Mouse (Mus musculus) neural tube, embryonic 14.5 days (tissue): ENCODE results near the gene Megf11. TPM values are rescaled to one million over a fixed set of nuclear protein-coding genes. Genes with fewer than 3 reads are reported as not detected.

Experiments
- ATAC-seq: fragments of 200-750 bp; cut with Nextera tagmentation; 2 replicates; pipeline ENCODE4 v1.8.0; 2017; ENCODE audit warnings: low read depth, mild to moderate bottlenecking, moderate TSS enrichment, moderate library complexity
- H3K27ac ChIP-seq: fragments of 300-500 bp; sonication (generic); 2 replicates; pipeline ENCODE4 v1.5.1; 2014; ENCODE audit warnings: low read depth, mild to moderate bottlenecking, control low read depth, low read length, moderate library complexity, mixed read lengths
- H3K27me3 ChIP-seq: fragments of 300-500 bp; sonication (generic); 2 replicates; pipeline ENCODE4 v1.6.1; 2014; ENCODE audit warnings: low read length; ENCODE audit not compliant: control insufficient read depth, insufficient read depth
- H3K36me3 ChIP-seq: fragments of 300-500 bp; sonication (generic); 2 replicates; pipeline ENCODE4 v1.6.1; 2014; ENCODE audit warnings: low read length, mixed read lengths; ENCODE audit not compliant: control insufficient read depth, insufficient read depth
- H3K4me1 ChIP-seq: fragments of 300-500 bp; sonication (generic); 2 replicates; pipeline ENCODE4 v1.6.1; 2014; ENCODE audit warnings: low read length; ENCODE audit not compliant: control insufficient read depth, insufficient read depth
- H3K4me2 ChIP-seq: fragments of 300-500 bp; sonication (generic); 2 replicates; pipeline ENCODE4 v1.6.1; 2014; ENCODE audit warnings: mild to moderate bottlenecking, low read depth, low read length, control low read depth
- H3K4me3 ChIP-seq: fragments of 300-500 bp; sonication (generic); 2 replicates; pipeline ENCODE4 v1.5.1; 2014; ENCODE audit warnings: low read depth, low read length, control low read depth, mixed read lengths
- H3K9ac ChIP-seq: fragments of 300-500 bp; sonication (generic); replicated peaks from 2 replicates; pipeline ENCODE4 v1.6.1; 2014; ENCODE audit warnings: low read depth, mild to moderate bottlenecking, control low read depth, low read length, mixed read lengths
- H3K9me3 ChIP-seq: fragments of 300-500 bp; sonication (generic); 2 replicates; pipeline ENCODE4 v1.6.1; 2016; ENCODE audit warnings: low read length; ENCODE audit not compliant: control insufficient read depth
- WGBS: fragments of 180-500 bp; shearing (Covaris S2); extraction: QIAGEN DNeasy Blood & Tissue Kit; methylation state at CpG from one replicate; pipeline ENCODE4 v1.1.7; 2014; 5-methylcytosine and 5-hydroxymethylcytosine counted together
- polyA plus RNA-seq: library from polyadenylated mRNA; unstranded; fragments of >200 nt; fragmentation: Nextera tagmentation; extraction: Ambion mirVana; gene quantifications from 2 replicates; pipeline ENCODE4 v1.2.1, GENCODE M21; 2014

Megf11 gene
- polyA plus RNA-seq, 1 experiment from 2014 or later: 17.7 TPM

DNA sequence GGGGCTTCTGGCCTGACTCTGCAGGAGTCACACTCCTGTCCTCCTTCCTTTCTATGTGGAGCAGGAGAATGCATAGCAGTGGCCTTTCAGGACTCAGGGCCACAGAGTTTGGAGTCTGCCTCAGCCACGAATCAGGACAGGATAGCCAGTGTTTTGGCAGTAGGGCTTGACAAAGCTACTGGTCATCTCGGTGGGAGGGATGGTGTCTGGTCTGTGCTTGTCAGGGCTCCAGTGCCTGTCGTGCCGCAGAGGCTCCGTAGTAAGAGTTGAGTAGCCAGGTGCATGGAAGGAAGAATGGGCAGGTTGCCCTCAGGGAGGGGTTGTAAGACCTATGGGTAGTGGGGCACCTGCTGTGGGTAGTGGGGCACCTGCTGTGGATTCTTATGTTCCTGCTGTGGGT, 96.7 kb downstream of the Megf11 start:
- Histone ChIP-seq H3K36me3 (no peaks in the 10 kb centered on the region), H3K4me2 (no peak overlapping the region), H3K4me1 (no peaks in the 10 kb centered on the region), H3K4me3 (no peak overlapping the region), H3K9ac (no peak overlapping the region), H3K9me3 (no peaks in the 10 kb centered on the region), H3K27me3 (no peaks in the 10 kb centered on the region), H3K27ac (no peak overlapping the region)
- 83% methylated on average over 5 of the region's 5 CpGs for WGBS
- ATAC-seq: no peak

DNA sequence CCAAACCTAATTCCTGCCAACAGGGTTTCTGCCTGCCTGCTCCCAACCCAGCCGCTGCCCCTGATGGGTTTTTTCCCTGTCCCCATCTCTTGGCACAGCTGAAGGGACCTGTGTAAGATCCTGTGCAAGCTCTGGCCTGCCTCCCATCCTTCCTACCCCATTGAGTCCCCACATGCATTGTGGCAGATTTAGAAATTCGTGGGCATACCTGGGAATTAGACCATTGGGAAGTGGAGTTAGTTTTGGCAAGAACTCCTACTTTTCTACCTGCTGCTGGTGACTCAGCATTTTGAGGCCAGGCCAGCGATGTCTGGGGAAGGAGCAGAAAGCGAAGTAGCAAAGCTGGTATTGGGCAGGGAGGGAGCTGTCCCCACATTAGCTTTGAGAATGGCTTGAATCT, 102.0 kb downstream of the Megf11 start:
- H3K4me1 ChIP-seq: no peaks in the 10 kb centered on the region
- 61% methylated on average over 4 of the region's 4 CpGs for WGBS
- H3K27ac ChIP-seq: no peak overlapping the region
- no peaks in the 10 kb centered on the region for H3K27me3 ChIP-seq
- H3K9me3 ChIP-seq: no peaks in the 10 kb centered on the region
- no peaks in the 10 kb centered on the region for H3K36me3 ChIP-seq
- no peak overlapping the region for H3K4me3 ChIP-seq
- no peak for ATAC-seq
- H3K4me2 ChIP-seq: no peak overlapping the region
- H3K9ac ChIP-seq: no peak overlapping the region

DNA sequence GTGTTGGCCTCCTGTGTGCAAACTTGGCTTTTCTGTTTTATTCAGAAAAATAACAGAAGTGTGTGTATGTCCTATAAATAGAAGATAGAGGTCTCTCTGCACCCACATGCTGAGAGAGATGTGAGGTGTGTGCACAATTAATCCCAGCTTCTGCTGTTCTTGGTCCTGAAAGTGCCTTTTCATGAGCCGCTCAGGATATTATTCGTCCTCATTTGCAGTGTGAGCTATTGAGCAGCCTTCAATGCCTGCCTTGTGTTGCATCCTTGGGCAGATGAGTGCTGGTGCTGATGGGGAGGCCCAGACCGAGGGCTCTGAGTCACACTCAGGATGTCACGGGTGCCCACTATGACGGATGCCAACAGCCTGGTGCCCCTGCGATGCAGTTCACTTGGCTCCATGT, 109.2 kb downstream of the Megf11 start:
- H3K4me3 ChIP-seq: no peak overlapping the region
- H3K4me2 ChIP-seq: no peak overlapping the region
- H3K9me3 ChIP-seq: no peaks in the 10 kb centered on the region
- no peak for ATAC-seq
- WGBS: 66% methylated on average over 6 of the region's 6 CpGs
- no peaks in the 10 kb centered on the region for H3K27me3 ChIP-seq
- H3K4me1 ChIP-seq: 0 out of 2 replicates have a peak, but pooled peaks cover 5% of the 10 kb centered on the region
- no peak overlapping the region for H3K9ac ChIP-seq
- no peaks in the 10 kb centered on the region for H3K36me3 ChIP-seq
- H3K27ac ChIP-seq: no peak overlapping the region

DNA sequence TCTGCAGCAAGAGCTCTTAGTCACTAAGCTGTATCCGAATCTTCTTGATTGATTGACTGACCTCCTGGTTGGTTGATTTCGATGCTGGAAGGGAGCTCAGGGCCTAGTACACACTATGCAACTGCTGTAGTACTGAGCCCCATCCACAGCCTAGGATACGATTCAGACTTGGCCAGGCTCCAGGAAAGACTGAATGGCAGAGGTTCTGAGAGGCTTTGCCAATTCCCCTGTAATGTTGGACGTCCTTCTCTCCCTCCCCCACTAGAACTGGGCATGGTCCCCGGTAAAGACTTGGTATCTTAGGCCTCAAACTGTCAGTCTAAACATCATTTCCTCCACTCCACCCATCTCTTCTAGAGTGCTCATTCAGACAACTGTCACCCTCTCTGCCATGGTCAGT, 113.5 kb downstream of the Megf11 start:
- Histone ChIP-seq H3K4me3 (no peak overlapping the region), H3K27me3 (no peaks in the 10 kb centered on the region), H3K36me3 (no peaks in the 10 kb centered on the region), H3K9ac (no peak overlapping the region), H3K4me1 (peaks cover 9% of the 10 kb centered on the region; the same call in 1 of the 2 replicates), H3K9me3 (no peaks in the 10 kb centered on the region), H3K4me2 (no peak overlapping the region), H3K27ac (no peak overlapping the region)
- ATAC-seq: peak; percentile 56; the same call in 1 of the 2 replicates
- 50% methylated on average over 5 of the region's 5 CpGs for WGBS

DNA sequence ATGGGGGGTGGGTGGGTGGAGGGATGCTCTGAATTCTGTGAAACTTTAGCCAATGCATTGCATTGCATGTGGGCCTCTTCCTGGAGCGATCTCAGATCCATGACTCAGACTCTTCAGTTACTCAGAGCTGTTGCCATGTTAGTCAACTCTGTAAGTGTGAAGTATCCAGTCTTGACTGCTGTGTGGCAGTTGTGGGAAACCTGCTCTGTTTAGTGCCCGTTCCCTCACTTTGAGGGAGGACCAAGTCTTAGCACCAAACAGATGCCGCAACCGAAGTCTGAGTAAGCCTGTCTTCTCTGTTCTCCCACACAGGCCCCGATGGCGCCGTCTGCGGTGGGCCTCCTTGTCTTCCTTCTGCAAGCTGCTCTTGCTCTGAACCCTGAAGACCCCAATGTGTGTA, 115.8 kb downstream of the Megf11 start:
- Histone ChIP-seq H3K4me1 (peaks cover 7% of the 10 kb centered on the region; the same call in 1 of the 2 replicates), H3K27ac (no peak overlapping the region)

DNA sequence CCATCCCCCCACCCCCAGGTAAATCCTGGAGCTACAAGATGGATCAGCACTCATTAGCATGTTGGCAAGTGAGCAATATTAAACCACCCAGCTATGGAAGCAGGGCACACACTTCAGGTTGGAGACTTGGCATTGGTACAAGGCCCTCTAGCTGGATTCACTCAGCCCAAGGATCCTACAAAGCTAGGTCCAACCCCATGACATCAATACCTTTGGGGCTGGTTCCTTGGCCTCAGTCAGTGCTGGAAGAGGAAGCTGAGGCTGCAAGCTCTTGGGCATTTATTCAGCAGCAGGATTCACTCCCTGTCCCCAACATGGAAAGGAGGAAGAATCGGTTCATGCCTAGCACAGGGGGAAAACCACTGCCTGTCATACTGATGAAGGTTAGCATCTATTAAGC, 118.6 kb downstream of the Megf11 start:
- no peak overlapping the region for H3K4me3 ChIP-seq
- no peaks in the 10 kb centered on the region for H3K27me3 ChIP-seq
- H3K9ac ChIP-seq: no peak overlapping the region
- H3K9me3 ChIP-seq: no peaks in the 10 kb centered on the region
- peaks cover 4% of the 10 kb centered on the region; the same call in 1 of the 2 replicates for H3K4me1 ChIP-seq
- no peak for ATAC-seq
- H3K27ac ChIP-seq: no peak overlapping the region
- no peak overlapping the region for H3K4me2 ChIP-seq
- WGBS: 87% methylated on average over 1 of the region's 1 CpGs
- H3K36me3 ChIP-seq: no peaks in the 10 kb centered on the region

More for the DNA sequence above, 115.8 kb downstream of the Megf11 start:
- no peak overlapping the region for H3K9ac ChIP-seq
- no peaks in the 10 kb centered on the region for H3K9me3 ChIP-seq
- no peak overlapping the region for H3K4me3 ChIP-seq
- WGBS: 95% methylated on average over 8 of the region's 8 CpGs
- ATAC-seq: no peak
- H3K27me3 ChIP-seq: no peaks in the 10 kb centered on the region
- H3K4me2 ChIP-seq: no peak overlapping the region
- H3K36me3 ChIP-seq: no peaks in the 10 kb centered on the region

DNA sequence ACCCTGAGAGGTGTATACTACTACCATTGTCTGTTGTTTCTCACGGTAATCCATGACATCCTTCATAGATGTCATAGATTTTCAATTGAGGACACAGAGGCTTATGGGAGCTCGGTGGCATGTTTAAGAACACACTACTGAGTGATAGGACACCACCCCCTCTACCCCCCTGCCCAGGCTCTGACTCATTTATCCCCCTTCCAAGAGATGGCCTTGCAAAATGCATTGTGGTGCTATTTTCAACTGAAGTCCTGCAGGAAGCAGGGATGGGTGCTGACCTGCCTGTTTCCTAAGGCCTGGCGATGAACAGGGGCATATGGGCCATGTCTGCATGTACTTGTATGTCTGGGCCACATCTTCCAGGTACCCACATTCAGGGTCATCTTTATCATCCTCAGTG, 119.0 kb downstream of the Megf11 start:
- H3K27ac ChIP-seq: no peak overlapping the region

DNA sequence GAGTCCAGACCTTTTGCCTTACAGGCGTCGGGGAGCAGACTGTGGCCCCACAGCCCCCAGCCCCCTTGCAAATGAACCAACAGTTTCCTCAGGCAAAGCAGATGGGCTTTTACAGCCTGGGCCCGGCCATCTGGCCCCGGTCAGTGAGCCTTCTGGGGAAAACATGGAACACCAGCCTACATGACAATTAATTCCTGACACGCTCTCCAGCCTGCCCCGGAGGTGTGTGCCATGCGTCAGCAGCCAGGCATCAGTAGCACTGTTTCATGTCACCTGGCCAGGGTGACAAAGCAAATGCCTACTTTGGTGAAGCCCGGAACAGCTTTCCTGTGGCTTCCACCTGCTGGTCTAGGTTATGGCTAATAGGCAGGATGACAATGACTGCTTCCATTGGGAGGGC, 119.5 kb downstream of the Megf11 start:
- Histone ChIP-seq H3K9me3 (no peaks in the 10 kb centered on the region), H3K36me3 (no peaks in the 10 kb centered on the region), H3K4me1 (peaks cover 4% of the 10 kb centered on the region; the same call in 1 of the 2 replicates), H3K27me3 (no peaks in the 10 kb centered on the region), H3K27ac (no peak overlapping the region), H3K4me2 (no peak overlapping the region), H3K9ac (no peak overlapping the region), H3K4me3 (no peak overlapping the region)
- WGBS: 26% methylated on average over 8 of the region's 8 CpGs
- no peak for ATAC-seq

More for the DNA sequence above, 119.0 kb downstream of the Megf11 start:
- Histone ChIP-seq H3K9me3 (no peaks in the 10 kb centered on the region), H3K36me3 (no peaks in the 10 kb centered on the region), H3K9ac (no peak overlapping the region), H3K4me2 (no peak overlapping the region), H3K4me3 (no peak overlapping the region), H3K27me3 (no peaks in the 10 kb centered on the region), H3K4me1 (peaks cover 4% of the 10 kb centered on the region; the same call in 1 of the 2 replicates)
- 77% methylated on average over 3 of the region's 3 CpGs for WGBS
- ATAC-seq: no peak

DNA sequence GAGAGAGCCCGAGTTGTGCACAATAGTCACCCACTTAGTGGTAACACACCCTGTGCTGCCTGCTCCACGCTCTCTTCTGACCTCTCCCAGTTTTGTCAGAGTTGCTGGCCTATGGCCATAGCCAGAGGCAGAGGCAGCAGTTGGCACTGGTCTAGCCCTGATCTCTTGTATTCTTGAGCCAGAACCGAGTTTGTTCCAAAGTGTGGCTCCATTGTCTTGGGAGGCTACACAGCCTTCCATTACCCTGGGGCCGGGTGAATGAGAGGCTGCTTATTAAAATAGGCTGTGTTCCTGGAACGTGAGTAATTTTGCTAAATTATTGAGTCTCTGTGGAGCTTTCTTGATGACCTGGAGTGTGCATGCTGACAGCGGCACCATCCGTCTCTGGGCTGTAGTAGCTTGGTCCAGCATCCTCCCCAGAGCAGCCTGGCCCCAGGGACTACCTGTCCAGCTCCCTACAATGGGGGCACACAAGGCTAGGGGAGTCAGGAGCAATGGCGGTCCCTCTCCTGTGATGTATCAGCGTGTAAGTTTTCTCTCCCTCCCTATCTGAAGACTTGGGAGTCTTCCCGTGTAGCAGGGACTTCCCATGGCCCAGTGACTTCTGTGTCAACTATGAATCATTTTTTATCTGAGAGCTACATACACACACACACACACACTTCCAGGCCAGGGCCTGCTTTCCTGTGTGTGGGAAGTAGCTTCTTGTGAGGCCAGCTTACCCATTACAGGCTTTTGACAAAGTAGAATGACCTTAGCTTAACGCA, 121.2 kb downstream of the Megf11 start:
- Histone ChIP-seq H3K27me3 (no peaks in the 10 kb centered on the region), H3K4me1 (peaks cover 4% of the 10 kb centered on the region; the same call in 1 of the 2 replicates), H3K9ac (no peak overlapping the region), H3K36me3 (no peaks in the 10 kb centered on the region), H3K4me2 (no peak overlapping the region), H3K4me3 (no peak overlapping the region), H3K27ac (no peak overlapping the region), H3K9me3 (no peaks in the 10 kb centered on the region)
- 59% methylated on average over 11 of the region's 11 CpGs for WGBS
- peak; percentile 16; the same call in 1 of the 2 replicates for ATAC-seq
